Mouse (Mus musculus) cerebellum, adult 11 months (tissue): Measurements from ENCODE around the gene Lin9.
"Not testable (repeated sequence)": the region's sequence is repeated elsewhere in the genome, so short reads cannot be mapped to it uniquely, and the experiment has no call there.

Source experiments
- DNase-seq: peaks from one replicate; pipeline ENCODE4 v3.0.0; 2022

Gene Lin9

DNA sequence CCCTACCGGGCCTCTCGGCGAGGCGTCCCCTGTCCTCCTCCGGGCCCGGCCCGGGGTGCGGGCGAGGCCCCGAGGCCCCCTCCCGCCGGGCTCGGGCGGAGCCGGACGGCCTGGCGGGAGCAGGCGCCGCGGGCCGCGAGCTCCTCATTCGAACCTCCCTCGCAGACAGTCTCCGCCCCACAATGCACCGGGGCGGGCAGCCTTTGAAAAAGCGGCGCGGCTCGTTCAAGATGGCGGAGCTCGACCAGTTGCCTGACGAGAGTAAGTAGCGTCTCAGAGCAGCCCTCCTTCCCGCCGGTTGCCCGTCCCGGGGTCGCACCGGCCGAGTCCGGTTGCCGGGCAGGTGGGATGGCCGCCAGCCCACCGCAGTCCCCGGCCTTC, at the start of gene Lin9:
TSS of gene Lin9 (plus strand) at position 14 of the 381 bp plus-strand sequence.
- peak; percentile 83 for DNase-seq

DNA sequence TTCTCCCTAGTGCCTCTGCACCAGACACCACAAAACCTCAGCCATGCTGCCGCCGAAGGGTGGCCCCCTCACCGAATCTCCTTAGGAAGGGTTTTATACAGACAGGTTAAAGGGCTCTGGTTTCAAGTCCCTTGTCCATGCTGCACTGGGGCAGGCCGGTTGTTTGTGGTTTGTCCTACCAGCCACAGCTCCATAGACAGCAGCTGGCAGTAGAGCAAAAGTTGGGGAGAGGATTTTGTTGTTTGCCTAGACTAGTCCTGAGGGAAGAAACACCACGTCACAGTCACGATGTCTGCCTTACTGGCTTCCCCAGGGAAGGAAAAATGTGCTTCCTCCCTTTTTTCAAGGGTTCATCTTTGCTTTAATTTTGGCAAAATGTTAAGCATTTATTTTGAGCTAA, 40.4 kb upstream of the Lin9 start:
- no peak for DNase-seq

DNA sequence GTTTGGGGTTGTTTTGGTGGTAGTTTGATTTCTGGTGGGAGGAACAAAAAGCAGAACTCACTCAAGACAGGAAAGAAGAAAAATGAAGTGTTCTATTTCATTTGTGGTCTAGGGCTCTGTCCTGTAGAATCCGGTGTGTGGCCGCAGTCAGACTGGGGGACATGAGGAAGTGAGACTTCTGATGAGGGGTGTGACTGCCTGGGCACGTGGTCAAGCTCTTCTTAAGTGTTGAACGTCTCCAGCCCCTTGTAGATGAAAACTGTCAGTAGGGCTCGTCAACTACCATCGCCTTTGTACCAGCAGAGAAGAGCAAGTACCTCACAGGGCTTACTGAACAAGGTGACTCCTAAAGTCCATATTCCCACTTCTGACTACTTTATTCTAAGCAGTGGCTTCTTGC, 39.1 kb upstream of the Lin9 start:
- no peak for DNase-seq

DNA sequence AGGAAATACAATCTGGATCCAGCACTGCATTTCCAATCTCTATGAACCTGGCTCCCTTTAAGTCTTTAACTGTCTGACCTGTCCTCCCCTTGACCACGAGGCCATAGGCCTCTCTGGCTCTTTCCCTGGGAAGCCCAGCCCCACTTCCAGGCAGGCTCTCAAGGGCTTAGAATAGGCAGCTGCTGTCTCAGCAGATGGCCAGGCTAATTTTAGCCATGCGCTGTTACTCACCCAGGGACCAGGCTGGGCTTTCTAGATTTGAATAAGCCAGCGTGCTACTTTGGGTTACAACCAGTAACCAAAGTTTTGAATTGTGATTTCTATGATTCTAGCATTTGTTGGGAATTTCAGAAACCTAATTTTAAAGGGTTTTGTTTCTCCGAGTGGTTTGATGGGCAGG, 36.4 kb upstream of the Lin9 start:
- DNase-seq = peak; percentile 70

DNA sequence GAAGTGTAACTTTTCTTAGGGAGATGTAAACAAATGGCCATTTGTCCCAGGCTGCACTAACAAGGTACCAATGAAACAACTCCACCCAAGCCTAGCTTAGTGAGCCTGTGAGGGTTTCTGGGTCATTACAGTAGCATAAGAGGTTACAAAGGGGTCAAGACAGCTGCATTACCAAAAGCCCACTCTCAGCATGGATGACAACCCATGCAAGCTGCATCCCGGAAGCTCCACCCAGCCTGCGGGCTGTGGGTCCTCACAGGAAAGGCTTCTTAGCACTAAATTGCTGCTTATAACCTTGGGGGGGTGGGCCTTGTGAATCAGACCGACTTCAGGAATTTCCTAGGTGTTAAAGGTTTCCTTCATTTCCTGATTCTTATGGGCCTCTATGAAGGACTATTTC, 34.8 kb upstream of the Lin9 start:
- no peak for DNase-seq

DNA sequence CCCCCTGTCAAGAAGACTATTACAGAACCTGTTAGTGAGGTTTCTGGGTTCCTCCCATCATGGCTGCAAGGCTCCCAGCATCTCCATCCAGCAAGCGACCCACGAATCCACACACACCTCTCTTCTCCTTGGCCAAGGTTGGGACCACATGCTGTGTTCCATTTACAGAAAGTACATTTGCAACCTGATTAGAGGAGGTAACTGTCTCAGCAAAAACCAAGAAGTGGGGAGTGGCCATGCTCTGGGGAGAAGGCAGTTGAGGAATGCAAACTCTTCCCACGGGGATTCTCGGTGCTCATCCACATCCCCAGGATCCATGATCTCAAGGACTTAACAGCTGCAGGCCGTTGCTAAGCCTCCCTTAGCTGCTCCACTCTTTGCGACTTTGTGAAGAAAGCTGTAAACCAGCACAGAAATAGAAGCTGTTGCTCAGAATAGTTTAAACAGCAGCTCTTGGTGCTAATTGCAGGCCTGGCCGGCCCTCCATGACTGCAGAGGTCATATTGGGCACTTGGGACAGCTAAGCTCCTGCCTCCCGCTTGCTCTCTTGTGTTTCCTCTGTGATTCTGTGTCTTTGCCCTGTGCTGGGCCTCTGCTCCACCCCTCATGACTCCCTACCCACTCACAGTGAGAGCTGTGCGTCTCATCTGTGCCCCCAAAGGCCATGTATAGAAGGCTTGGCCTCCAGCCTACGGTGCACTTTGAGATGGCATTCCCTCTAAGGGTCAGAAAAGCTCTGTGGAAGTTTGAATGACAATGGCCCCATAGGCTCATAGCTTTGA, 34.0 kb upstream of the Lin9 start:
- no peak for DNase-seq

DNA sequence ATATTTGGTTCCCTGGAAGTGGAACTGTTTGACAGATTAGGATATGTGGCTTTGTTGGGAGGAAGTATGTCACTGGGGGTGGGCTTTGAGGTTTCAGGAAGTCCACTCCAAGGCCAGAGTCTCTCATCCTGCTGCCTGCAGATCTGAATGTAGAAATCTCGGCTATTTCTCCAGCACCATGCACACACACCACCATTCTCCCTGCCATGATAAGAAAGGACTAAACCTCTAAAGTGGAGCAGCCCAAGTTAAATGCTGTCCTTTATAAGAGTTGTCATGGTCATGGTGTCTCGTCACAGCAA, 33.4 kb upstream of the Lin9 start:
- no peak for DNase-seq

DNA sequence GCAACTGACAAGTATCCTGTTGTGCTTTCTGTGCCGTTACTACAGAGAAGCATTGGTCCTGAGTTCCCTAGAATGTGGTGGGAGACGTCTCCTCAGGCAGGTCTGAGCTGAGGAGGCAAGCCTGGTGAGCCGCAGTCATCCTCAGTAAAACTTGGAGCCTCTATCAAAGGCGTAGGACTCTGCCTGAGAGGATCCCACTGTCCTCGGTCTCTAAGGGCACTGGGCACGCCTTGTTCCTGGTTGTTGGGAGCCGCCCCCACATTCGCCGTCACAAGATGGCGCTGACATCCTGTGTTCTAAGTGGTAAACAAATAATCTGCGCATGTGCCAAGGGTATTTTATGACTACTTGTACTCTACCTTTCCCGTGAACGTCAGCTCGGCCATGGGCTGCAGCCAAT, 29.1 kb upstream of the Lin9 start:
- DNase-seq = not testable (repeated sequence)

DNA sequence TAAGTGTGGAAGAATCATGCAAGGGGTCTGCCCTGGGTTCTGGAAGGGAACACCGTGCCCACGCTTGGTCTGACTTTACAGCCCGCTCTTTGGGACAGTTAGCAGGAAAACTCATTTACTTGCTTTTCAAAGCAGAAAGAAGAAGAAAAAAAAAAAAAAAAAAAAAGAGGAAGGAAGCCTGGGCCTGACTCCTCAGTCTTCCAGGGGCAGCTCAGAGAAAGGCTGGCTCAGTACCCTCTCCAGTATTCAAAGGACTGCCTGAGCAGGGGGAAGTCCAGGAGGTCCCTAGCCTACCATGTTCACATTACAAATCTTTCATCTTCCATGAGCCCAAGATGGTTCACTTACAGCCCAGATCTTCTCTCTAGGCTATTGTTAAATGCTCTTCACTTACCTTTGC, 24.2 kb upstream of the Lin9 start:
- no peak for DNase-seq

DNA sequence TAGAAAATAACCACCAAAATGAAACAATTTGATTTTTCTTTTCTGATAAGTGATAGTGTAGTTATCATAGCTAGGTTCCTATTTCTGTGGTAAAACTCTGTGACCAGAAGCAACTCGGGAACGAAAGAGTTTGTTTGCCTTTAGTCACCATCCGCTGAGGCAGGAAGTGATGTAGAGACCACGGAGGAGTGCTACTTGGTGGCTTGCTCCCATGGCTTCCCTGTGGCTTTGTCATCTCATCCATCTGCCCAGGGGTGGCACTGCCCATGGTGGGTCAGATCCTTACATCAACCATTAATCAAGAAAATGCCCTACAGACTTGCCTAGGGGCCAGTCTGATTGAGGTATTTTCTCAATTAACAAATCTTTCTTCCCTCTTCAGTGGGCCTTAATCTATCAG, 18.6 kb upstream of the Lin9 start:
- DNase-seq = no peak

DNA sequence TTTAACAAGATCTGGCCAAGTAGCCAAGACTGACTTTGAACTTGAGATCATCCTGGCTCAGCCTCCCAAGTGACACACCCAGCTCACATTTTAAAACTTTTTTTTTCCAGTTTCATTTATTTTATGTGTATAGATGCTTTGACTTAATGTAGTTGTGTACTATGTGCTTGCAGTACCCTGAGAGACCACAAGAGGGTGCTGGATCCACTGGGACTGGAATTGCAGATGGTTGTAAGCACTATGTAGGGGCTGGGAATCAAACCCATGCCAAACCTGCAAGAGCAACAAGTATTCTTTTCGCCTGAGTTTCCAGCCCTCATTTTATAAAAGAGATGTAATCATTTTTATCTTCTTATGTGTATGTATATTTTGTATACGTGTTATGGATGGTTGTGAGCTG, 17.0 kb upstream of the Lin9 start:
- DNase-seq = no peak

DNA sequence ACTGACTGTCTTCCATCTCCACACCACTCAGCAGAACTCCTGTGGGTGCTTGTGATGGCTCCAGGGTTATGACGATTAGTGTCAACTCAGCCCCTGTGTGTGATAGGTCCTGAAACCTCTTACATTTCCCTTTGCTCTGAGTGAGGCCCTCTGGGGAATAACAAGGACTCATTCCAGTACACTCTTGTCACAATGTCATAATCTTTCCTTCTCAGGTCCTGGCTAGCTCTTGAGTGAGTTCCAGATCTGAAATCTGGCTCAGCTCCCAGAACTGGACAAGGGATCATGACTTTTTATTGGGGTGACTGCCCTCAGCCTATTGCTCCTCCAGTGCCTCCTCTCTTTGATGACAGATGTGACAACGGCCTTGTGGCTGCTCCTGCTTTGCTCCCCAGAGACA, 14.8 kb upstream of the Lin9 start:
- DNase-seq = no peak

DNA sequence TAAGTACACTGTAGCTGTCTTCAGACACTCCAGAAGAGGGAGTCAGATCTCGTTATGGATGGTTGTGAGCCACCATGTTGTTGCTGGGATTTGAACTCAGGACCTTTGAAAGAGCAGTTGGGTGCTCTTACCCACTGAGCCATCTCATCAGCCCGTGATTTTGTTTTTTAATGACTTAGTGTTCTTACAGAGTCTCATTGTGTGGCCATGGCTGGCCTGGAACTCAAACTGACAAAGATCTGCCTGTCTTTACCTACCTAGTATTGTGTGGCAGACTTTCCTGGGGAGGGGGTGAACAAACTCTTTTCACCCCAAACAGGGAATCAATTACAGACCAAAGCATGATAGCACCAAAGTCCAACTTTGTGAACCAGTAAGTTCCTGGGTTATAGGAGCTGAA, 3.2 kb upstream of the Lin9 start:
- not testable (repeated sequence) for DNase-seq

DNA sequence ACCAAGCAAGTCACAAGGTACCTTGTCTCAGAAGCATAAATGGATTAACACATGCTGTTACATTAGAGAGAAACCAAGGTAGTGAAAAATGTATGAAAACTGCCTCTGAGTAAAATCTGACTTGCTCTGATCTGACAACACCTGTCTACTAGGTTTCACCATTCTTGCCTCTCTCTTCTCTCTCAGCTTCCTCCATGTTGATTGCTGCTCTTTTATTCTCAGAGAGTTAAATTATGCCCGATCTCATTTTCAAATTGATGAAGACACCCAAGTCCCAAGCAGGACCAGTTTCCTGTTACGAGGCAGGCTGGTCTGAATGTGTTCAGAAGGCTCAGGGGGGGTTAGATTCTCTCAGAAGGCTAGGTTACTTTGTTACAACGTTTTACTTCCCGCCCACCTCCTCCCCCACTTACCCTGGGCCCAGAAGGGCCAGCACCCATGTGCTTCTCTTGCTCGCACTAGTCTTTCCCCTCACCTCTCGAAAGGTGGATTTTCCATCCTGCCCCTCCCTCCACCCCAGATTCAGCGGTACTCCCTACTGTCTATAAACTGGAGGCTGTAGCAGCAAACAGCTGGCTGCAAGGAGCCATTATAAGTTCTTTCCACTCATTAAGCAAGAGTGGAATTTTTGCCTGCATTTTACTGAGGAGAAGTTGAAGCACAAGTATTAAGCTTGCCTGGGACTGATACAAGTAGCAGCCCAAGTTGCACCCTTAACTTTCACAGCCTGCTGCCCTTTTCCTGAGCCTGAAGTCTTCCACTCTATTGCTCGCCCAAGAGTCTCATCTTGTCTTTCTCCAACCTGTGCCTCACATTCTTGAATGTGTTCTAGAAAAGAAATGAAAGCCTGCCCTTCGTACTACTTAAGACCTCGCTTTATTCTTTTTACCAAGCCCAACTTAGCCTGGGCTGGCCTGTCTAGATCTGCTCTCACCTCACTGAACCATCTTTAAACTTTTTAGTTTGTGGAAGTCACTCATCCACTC, 1.2 kb upstream of the Lin9 start:
- DNase-seq = no peak

DNA sequence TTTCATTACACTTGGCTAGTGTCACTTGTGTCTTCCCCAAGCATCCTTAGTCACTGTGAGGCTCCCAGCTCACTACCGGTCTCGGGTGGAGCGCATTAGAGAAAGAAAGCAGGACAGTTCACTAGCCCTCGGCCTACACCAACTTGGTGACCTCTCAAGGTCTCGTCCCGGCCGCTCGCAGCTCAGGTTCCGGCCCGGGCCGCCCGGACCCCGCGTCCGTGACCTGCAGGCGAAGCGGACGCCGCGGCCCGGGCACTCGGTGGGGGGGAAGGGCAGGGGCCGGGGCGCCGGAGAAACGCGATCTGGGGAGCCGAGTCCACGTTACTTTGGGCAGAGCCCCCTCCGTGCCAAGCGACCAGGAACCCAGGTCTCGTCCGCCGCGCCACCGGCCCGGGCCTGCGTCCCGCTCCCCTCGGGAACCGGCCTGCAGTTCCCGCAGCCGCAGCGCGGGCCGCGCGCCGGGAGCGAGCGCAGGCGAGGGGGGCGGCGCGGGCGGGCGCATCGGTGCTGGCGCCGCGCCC, 285 bp upstream of the Lin9 start:
- DNase-seq = no peak

DNA sequence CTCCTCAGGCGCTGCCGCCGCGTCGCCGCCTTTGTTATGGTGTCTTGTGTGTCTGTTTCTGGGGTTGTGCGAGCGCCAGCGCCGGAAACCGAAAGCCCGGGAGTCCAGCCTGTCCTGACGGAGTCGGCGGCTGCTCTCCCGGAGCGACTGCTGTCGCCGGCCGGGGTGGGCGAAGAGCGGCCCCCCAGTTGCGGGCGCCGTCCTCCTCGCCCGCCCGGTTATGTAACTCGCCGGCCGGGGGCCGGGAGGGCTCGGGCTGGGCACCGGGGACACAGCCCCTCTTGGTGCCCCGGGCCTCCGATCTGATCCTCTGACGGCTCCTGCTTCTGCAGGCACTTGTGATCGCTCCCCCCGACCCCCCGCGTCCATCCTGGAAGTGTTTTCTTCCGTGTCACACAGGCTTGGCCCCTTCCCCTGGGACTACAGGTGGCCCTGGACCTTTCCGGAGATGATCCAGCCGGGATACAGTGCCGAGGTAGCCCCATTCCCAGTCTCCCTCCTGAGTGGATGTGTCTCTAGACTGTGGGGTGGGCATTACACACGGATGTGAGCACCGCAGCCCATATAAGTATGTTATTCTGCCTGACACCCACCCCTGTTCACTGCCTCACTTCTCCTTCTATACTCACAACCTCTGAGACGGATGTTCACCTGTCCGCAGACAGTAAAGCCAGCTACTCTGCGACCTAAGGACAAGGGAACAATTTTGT, 723 bp downstream of the Lin9 start:
- peak; percentile 22 for DNase-seq

DNA sequence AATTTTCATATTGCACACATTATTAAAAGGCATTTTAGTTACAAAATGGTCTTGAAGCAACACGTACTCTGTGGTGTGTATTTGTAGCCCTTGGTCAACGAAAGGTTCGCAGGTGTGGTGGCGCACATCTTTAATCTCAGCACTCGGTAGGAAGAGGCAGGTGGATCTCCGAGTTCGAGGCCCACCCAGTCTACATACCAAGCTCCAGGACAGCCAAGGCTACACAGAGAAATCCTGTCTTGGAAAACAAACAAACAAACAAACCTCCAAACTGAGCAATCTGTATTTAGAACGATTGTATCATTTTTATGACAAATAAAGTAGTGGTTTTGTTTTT, 1.2 kb downstream of the Lin9 start:
- DNase-seq = no peak

DNA sequence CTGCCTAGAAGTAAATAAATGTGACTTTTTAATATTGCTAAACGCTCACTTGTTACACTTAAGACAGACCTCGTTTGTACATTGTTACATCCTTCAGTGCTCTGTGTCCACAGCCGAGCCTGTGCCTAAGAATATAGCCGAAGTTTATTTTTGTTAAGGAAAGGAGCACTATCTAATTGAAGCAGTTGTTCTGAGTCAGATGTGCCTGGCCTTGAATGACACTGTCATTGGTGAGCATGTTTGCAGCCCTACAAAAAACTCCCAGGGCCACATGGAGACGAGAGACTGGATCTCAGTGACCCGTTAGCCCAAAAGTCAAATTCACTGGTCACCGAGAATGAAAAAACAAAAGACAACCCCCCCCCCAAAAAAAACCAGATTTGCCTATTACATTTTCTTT, 50.3 kb downstream of the Lin9 start:
- no peak for DNase-seq

DNA sequence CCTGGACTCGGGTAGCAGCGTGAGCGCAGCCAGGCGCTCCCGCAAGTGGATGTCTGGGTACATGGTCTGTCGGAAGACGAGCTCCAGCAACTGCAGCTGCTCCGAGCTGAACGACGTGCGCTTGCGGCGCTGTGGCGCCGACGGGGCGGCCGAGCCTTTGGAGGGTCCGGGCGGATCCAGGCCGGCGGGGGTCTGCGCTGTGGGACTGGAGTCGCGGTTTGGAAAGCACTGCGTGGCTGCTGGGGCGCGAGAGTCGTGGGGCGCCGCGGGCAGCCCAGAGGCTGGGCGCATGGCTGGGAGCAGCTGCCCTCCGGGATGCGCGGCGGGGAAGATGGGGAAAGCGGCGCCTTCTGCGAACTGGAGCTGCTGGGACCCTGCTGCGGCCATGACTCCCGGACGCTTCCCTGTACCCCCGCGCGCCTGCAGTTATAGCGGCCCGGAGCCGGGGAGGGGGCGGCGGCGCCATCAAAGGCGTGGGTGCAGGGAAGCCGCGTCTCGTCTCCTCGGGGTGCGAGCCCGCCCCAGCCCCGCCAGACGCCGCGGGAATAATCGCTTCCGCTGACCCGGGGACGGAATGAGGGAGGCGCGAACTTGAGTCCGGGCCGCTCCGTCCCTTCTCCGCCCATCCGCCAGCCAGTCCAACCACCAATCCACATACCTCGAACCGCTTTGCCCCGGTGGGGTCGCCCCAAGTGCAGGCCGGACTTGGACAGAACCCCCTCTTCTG, 55.8 kb downstream of the Lin9 start, which contains the start of gene Mixl1:
TSS of gene Mixl1 (minus strand) at position 409 of the 727 bp plus-strand sequence.
- DNase-seq = no peak

DNA sequence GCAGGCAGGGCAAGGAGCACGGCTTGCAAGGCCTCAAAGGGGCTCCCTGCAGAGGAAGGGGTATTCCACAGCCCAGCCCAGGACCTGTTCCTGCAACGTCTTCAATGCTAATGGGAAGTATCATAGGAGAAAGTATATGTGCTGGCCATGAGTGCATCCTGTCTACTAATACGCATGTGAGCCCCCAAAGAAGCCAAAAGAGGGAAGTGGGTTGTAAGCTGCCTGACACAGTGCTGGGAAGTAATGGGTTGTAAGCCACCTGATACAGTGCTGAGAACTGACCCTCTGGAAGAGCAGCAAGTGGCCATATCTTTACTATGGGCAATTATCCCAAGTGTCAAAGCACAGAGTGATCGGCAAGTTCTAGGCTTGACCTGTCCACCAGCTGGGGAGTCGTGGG, 57.1 kb downstream of the Lin9 start:
- no peak for DNase-seq

DNA sequence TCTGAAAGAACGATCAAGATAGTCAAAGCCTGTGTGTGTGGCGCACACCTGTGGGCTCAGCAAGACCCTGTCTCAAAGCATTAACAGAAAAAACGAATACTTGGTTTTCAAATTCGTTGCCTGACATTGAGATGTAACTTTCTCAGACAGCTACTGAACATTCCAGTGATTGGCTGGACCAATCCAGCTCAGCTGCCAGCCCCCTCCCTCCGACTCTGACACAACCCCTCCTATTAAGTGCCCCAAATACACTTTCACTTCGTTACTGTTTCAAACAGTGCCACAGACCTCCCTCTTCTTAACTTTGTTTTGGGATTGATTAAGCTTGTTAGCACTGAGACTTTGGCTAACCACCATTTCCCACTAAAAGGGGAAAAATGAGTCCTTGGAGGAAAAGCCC, 62.5 kb downstream of the Lin9 start:
- no peak for DNase-seq

DNA sequence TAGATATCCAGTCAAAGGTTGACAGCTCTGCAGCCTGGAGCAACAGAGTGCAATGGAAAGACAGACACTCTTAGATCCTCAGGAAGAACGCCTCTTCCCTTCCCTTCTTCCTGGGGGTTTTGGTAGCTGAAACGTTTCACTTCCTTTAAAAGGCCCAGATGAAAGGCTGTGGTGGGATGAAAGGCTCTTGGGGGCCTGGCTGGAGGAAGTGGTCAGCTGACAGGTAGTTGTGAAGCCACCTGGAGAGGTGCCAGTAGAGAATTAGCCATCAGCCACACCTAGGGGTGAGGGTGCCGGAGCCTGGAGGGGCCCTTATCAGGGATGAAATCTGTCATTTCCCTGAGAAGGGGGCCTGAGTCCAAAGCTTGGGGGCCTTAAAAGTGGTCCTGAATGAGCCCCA, 66.4 kb downstream of the Lin9 start:
- DNase-seq = no peak

DNA sequence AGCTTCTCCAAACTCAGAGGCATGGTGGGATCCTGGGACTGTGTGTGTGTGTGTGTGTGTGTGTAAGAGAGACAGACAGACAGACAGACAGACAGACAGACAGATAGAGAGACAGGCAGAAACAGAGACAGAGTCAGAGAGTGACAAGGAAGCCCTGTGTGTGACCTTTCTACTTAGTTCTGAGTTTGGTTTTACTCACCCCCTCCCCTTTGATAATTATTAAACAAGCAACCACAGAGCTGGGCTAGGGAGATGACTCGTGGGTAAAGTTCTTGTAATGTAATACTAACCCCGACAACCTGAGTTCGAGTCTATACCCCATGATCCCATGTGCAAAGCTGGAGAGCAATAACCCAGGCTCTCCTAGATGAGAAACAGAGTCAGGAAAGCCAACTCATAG, 66.9 kb downstream of the Lin9 start:
- no peak for DNase-seq
